Mouse (Mus musculus) limb, embryonic 12.5 days (tissue): ENCODE results near the gene Stau1. TPM values are rescaled to one million over a fixed set of nuclear protein-coding genes. Genes with fewer than 3 reads are reported as not detected.

Source experiments
- ATAC-seq: fragments of 200-750 bp; cut with Nextera tagmentation; 2 replicates; pipeline ENCODE4 v1.8.0; 2017; ENCODE audit warnings: low read depth, moderate TSS enrichment; ENCODE audit not compliant: insufficient number of reproducible peaks, insufficient read depth, low FRiP score, low TSS enrichment
- H3K27ac ChIP-seq: fragments of 300-500 bp; sonication (generic); 2 replicates; pipeline ENCODE4 v1.5.1; 2016; ENCODE audit warnings: mild to moderate bottlenecking, moderate library complexity
- H3K27me3 ChIP-seq: fragments of 300-500 bp; sonication (generic); 2 replicates; pipeline ENCODE4 v1.6.1; 2016; ENCODE audit warnings: mild to moderate bottlenecking, moderate library complexity
- H3K36me3 ChIP-seq: fragments of 300-500 bp; sonication (generic); 2 replicates; pipeline ENCODE4 v1.6.1; 2016; ENCODE audit warnings: mild to moderate bottlenecking, moderate library complexity
- H3K4me1 ChIP-seq: fragments of 300-500 bp; sonication (generic); replicated peaks from 2 replicates; pipeline ENCODE4 v1.6.1; 2016
- H3K4me2 ChIP-seq: fragments of 300-500 bp; sonication (generic); 2 replicates; pipeline ENCODE4 v1.6.1; 2016; ENCODE audit warnings: mild to moderate bottlenecking, moderate library complexity
- H3K4me3 ChIP-seq: fragments of 300-500 bp; sonication (generic); replicated peaks from 2 replicates; pipeline ENCODE4 v1.5.1; 2016; ENCODE audit warnings: mild to moderate bottlenecking
- H3K9ac ChIP-seq: fragments of 300-500 bp; sonication (generic); replicated peaks from 2 replicates; pipeline ENCODE4 v1.6.1; 2016; ENCODE audit warnings: mild to moderate bottlenecking, moderate library complexity
- H3K9me3 ChIP-seq: fragments of 300-500 bp; sonication (generic); 2 replicates; pipeline ENCODE4 v1.6.1; 2016; ENCODE audit warnings: mild to moderate bottlenecking, moderate library complexity
- WGBS: fragments of 180-500 bp; shearing (Covaris S2); methylation state at CpG from one replicate; pipeline ENCODE4 v1.1.7; 2016; 5-methylcytosine and 5-hydroxymethylcytosine counted together
- polyA plus RNA-seq: library from polyadenylated mRNA; unstranded; fragments of >200 nt; fragmentation: Nextera tagmentation; extraction: Ambion mirVana; gene quantifications from 2 replicates; pipeline ENCODE4 v1.2.1, GENCODE M21; 2016

Stau1 gene
- polyA plus RNA-seq, 1 experiment from 2014 or later: 113 TPM

GRCm38 (mm10) chr2:166983351-166983894, 12.7 kb downstream of the Stau1 start:
- Histone ChIP-seq H3K27me3 (no peaks in the 10 kb centered on the region), H3K4me1 (no peaks in the 10 kb centered on the region), H3K9ac (no peak overlapping the region), H3K4me2 (no peak overlapping the region), H3K4me3 (no peak overlapping the region), H3K27ac (no peak overlapping the region), H3K36me3 (0 out of 2 replicates have a peak, but pooled peaks cover 5% of the 10 kb centered on the region), H3K9me3 (no peaks in the 10 kb centered on the region)
- no peak for ATAC-seq
- WGBS: 84% methylated on average over 4 of the region's 4 CpGs

GRCm38 (mm10) chr2:166980161-166980560, 15.9 kb downstream of the Stau1 start:
- ATAC-seq: no peak
- Histone ChIP-seq H3K4me1 (peaks cover 30% of the 10 kb centered on the region), H3K36me3 (0 out of 2 replicates have a peak, but pooled peaks cover 5% of the 10 kb centered on the region), H3K4me2 (no peak overlapping the region), H3K4me3 (no peak overlapping the region), H3K27ac (no peak overlapping the region), H3K9ac (no peak overlapping the region), H3K9me3 (no peaks in the 10 kb centered on the region), H3K27me3 (no peaks in the 10 kb centered on the region)
- WGBS: 83% methylated on average over 2 of the region's 2 CpGs

DNA sequence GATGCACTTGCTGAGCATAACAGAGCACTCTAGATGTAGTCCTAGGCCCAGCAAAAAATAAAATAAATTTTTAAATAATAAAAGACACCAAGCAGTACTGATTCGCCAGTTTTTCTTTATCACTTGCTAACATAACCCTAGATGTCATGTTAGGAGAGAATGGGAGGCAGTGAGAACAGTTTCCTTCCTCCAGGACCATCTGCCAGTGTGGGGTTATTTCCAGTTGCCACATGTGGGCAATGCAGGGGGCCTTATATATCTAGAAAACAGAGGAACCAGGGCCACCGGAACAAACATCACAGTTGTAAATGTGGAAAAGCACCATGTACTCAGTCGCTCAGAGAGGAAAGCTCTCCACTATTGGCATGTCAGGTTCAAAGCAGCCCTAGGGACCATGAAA, 18.6 kb downstream of the Stau1 start:
- H3K27ac ChIP-seq: peak overlapping the region; percentile 66
- H3K4me2 ChIP-seq: no peak overlapping the region
- no peaks in the 10 kb centered on the region for H3K9me3 ChIP-seq
- 70% methylated on average over 3 of the region's 3 CpGs for WGBS
- no peak for ATAC-seq
- peaks cover 42% of the 10 kb centered on the region for H3K4me1 ChIP-seq
- H3K4me3 ChIP-seq: no peak overlapping the region
- no peaks in the 10 kb centered on the region for H3K27me3 ChIP-seq
- 0 out of 2 replicates have a peak, but pooled peaks cover 4% of the 10 kb centered on the region for H3K36me3 ChIP-seq
- H3K9ac ChIP-seq: no peak overlapping the region

- no peaks in the 10 kb centered on the region for H3K36me3 ChIP-seq
- no peak overlapping the region for H3K9ac ChIP-seq
- H3K27ac ChIP-seq: peak overlapping the region; percentile 66
- H3K4me2 ChIP-seq: no peak overlapping the region
- H3K4me3 ChIP-seq: no peak overlapping the region
- WGBS: 76% methylated on average over 3 of the region's 3 CpGs
- no peak for ATAC-seq
- no peaks in the 10 kb centered on the region for H3K27me3 ChIP-seq
- peaks cover 42% of the 10 kb centered on the region for H3K4me1 ChIP-seq
- H3K9me3 ChIP-seq: no peaks in the 10 kb centered on the region
Measured at GRCm38 (mm10) chr2:166976356-166976755, 19.7 kb downstream of the Stau1 start.

GRCm38 (mm10) chr2:166974177-166974872, 21.8 kb downstream of the Stau1 start:
- H3K27ac ChIP-seq: peak overlapping the region; percentile 37; the same call in 1 of the 2 replicates
- H3K4me2 ChIP-seq: no peak overlapping the region
- H3K4me3 ChIP-seq: no peak overlapping the region
- H3K9ac ChIP-seq: no peak overlapping the region
- peaks cover 42% of the 10 kb centered on the region for H3K4me1 ChIP-seq
- ATAC-seq: no peak
- WGBS: 67% methylated on average over 6 of the region's 6 CpGs
- H3K27me3 ChIP-seq: no peaks in the 10 kb centered on the region
- no peaks in the 10 kb centered on the region for H3K9me3 ChIP-seq
- H3K36me3 ChIP-seq: no peaks in the 10 kb centered on the region

DNA sequence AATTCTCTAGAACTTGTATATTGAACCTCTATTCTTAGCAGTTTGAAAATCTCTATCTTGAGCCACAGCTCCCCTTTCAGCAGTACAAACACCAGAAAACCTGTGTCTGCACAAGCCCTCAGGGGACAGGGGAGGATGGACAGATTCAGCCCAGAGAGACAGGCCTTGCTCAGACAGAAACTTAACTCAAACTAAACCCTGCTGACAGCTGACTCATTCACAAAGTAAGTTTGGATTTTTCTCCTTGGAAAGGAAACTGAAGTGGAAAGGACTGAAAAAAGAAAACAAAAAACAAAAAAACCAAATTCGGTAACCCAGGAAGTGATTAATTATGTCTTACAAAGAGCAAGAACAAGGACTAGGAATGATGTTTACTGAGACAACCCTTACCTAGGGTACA, 22.9 kb downstream of the Stau1 start:
- no peaks in the 10 kb centered on the region for H3K9me3 ChIP-seq
- 68% methylated on average over 1 of the region's 1 CpGs for WGBS
- no peaks in the 10 kb centered on the region for H3K27me3 ChIP-seq

DNA sequence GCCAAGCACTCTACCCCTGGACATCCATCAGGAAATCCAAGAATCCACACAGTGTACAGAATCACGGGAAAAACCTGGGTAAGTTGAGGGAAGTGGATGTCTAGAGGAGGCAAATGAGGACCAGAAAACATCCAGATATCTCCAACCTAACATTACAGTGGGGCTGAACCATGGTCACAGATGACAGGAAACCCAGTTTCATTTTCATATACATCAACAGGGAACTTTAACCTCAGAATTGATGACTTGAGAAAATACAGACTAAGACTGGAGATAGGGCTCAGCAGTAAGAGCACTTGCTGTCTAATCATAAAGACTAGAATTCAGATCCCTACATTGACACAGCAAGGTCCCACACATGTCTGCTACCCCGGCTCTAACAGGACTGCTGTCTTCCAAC, 31.3 kb downstream of the Stau1 start:
- 85% methylated on average over 2 of the region's 2 CpGs for WGBS
- Histone ChIP-seq H3K27me3 (no peaks in the 10 kb centered on the region), H3K4me2 (no peak overlapping the region), H3K9me3 (no peaks in the 10 kb centered on the region), H3K4me1 (no peaks in the 10 kb centered on the region), H3K9ac (no peak overlapping the region), H3K27ac (no peak overlapping the region), H3K36me3 (peaks cover 32% of the 10 kb centered on the region), H3K4me3 (no peak overlapping the region)
- no peak for ATAC-seq

More for the DNA sequence above, 22.9 kb downstream of the Stau1 start:
- no peak overlapping the region for H3K27ac ChIP-seq
- H3K4me2 ChIP-seq: no peak overlapping the region
- H3K9ac ChIP-seq: no peak overlapping the region
- no peak for ATAC-seq
- H3K36me3 ChIP-seq: no peaks in the 10 kb centered on the region
- no peak overlapping the region for H3K4me3 ChIP-seq
- peaks cover 42% of the 10 kb centered on the region for H3K4me1 ChIP-seq

DNA sequence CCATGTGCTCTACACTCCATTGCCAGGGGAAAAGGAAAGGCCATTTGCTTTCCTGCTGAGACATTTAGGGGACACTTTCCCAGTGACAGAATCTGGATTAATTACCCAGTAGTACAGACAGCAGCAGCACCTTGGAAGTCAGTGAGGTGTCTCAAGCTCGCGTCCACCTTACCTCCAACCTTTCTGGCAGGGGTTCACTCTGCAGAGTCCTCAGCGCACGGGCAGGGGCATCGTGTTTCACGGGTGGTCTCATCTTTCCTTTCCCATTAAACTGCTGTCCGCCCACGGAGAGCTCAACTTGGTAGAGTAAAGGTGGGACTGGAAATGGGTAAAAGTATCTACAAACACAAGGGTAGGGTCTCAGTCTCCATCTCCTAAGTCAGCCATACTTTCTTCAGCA, 32.8 kb downstream of the Stau1 start:
- peaks cover 47% of the 10 kb centered on the region for H3K36me3 ChIP-seq

GRCm38 (mm10) chr2:166960648-166961330, 35.3 kb downstream of the Stau1 start:
- ATAC-seq: no peak
- H3K9ac ChIP-seq: peak overlapping the region; percentile 8; the same call in 1 of the 2 replicates
- 85% methylated on average over 8 of the region's 8 CpGs for WGBS
- H3K36me3 ChIP-seq: peaks cover 71% of the 10 kb centered on the region
- no peaks in the 10 kb centered on the region for H3K9me3 ChIP-seq
- no peaks in the 10 kb centered on the region for H3K4me1 ChIP-seq
- no peaks in the 10 kb centered on the region for H3K27me3 ChIP-seq
- no peak overlapping the region for H3K4me3 ChIP-seq
- H3K27ac ChIP-seq: no peak overlapping the region
- no peak overlapping the region for H3K4me2 ChIP-seq

More for the DNA sequence above, 32.8 kb downstream of the Stau1 start:
- no peak for ATAC-seq
- no peak overlapping the region for H3K4me2 ChIP-seq
- WGBS: 68% methylated on average over 8 of the region's 8 CpGs
- no peaks in the 10 kb centered on the region for H3K9me3 ChIP-seq
- no peak overlapping the region for H3K9ac ChIP-seq
- H3K4me1 ChIP-seq: no peaks in the 10 kb centered on the region
- no peak overlapping the region for H3K4me3 ChIP-seq
- H3K27me3 ChIP-seq: no peaks in the 10 kb centered on the region
- no peak overlapping the region for H3K27ac ChIP-seq

DNA sequence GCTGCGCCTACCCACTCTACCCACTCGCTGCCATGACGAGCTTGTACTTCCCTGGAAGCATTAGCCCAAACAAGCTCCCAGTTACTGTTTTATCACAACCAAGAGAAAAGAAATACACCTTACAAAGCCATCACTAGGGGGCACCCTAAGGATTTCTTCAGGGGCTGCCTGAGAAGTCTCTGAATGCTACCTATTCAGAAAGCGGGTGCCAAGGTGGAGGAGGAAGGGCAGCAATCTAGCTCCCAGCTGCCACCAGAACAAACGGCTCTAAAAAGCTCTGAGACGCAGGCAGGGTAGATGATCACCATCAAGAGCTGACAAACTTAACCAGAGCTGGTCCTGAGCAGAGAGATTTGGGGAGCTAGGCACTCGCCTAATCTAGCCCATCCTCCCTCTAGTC, 39.3 kb downstream of the Stau1 start:
- Histone ChIP-seq H3K9me3 (no peaks in the 10 kb centered on the region), H3K27ac (no peak overlapping the region), H3K4me2 (no peak overlapping the region), H3K4me1 (no peaks in the 10 kb centered on the region), H3K36me3 (peaks cover 93% of the 10 kb centered on the region), H3K9ac (no peak overlapping the region), H3K27me3 (no peaks in the 10 kb centered on the region), H3K4me3 (no peak overlapping the region)
- WGBS: 57% methylated on average over 7 of the region's 7 CpGs
- no peak for ATAC-seq

DNA sequence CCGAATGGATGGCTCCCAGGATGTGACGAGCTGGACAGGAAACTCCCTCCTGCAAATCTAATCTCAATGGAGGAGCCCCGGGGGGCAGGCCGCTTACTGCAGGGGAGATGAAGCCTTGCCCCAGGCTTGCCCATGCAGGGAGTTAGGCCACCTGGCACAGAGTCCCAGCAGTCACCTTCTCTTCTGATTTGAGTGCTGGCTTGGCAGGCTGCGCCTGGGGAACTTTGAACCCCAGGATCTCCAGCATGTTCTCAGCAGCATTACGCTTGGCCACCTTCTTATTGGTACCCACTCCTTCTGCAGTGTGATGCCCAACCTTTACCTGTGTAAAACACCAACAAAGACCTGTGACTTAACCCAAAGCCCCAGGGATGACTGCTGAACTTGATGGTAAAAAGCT, 43.9 kb downstream of the Stau1 start:
- no peak overlapping the region for H3K9ac ChIP-seq
- no peak overlapping the region for H3K27ac ChIP-seq
- no peak overlapping the region for H3K4me2 ChIP-seq
- H3K27me3 ChIP-seq: no peaks in the 10 kb centered on the region
- WGBS: 84% methylated on average over 6 of the region's 6 CpGs
- H3K9me3 ChIP-seq: no peaks in the 10 kb centered on the region
- H3K4me3 ChIP-seq: no peak overlapping the region
- H3K36me3 ChIP-seq: peaks cover 98% of the 10 kb centered on the region
- no peak for ATAC-seq
- H3K4me1 ChIP-seq: no peaks in the 10 kb centered on the region
